Mouse (Mus musculus): ENCODE results near the gene Dab1.

The Dab1 gene

GRCm38 (mm10) chr4:103619321-103619945 is at the start of gene Dab1:
Gene Dab1 (plus strand): TSS chr4:103619359.
- DNase-seq = no peak

GRCm38 (mm10) chr4:103571721-103572352 is 47.3 kb upstream of the Dab1 start:
- no peak for DNase-seq

- DNase-seq = no peak
Observed at GRCm38 (mm10) chr4:103575556-103575955, 43.6 kb upstream of the Dab1 start.

- DNase-seq = no peak
Observed at GRCm38 (mm10) chr4:103576305-103576704, 42.9 kb upstream of the Dab1 start.

- no peak for DNase-seq
Observed at GRCm38 (mm10) chr4:103577111-103577815, 41.9 kb upstream of the Dab1 start.

GRCm38 (mm10) chr4:103577821-103578220 is 41.3 kb upstream of the Dab1 start:
- DNase-seq = no peak

- no peak for DNase-seq
Observed at GRCm38 (mm10) chr4:103580021-103580420, 39.1 kb upstream of the Dab1 start.

GRCm38 (mm10) chr4:103615011-103615410 is 4.1 kb upstream of the Dab1 start:
- DNase-seq = no peak

- no peak for DNase-seq
Observed at GRCm38 (mm10) chr4:103619946-103620371, 800 bp downstream of the Dab1 start.

GRCm38 (mm10) chr4:103620590-103621155 is 1.5 kb downstream of the Dab1 start:
- DNase-seq = no peak

- no peak for DNase-seq
Observed at GRCm38 (mm10) chr4:103621586-103621985, 2.4 kb downstream of the Dab1 start.

- no peak for DNase-seq
Observed at GRCm38 (mm10) chr4:103630177-103630576, 11.0 kb downstream of the Dab1 start.

GRCm38 (mm10) chr4:103636168-103636776 is 17.1 kb downstream of the Dab1 start:
- no peak for DNase-seq

GRCm38 (mm10) chr4:103648209-103648896 is 29.2 kb downstream of the Dab1 start:
- no peak for DNase-seq

- no peak for DNase-seq
Observed at GRCm38 (mm10) chr4:103655740-103656139, 36.6 kb downstream of the Dab1 start.

GRCm38 (mm10) chr4:103661386-103661785 is 42.2 kb downstream of the Dab1 start:
- no peak for DNase-seq

- DNase-seq = no peak
Observed at GRCm38 (mm10) chr4:103667438-103667837, 48.3 kb downstream of the Dab1 start.

- no peak for DNase-seq
Observed at GRCm38 (mm10) chr4:103677195-103677594, 58.0 kb downstream of the Dab1 start.

- DNase-seq = no peak
Observed at GRCm38 (mm10) chr4:103678501-103678900, 59.3 kb downstream of the Dab1 start.

GRCm38 (mm10) chr4:103685136-103685535 is 66.0 kb downstream of the Dab1 start:
- DNase-seq = peak; percentile 13

- DNase-seq = no peak
Observed at GRCm38 (mm10) chr4:103691717-103692116, 72.6 kb downstream of the Dab1 start.

- DNase-seq = no peak
Observed at GRCm38 (mm10) chr4:103699755-103700154, 80.6 kb downstream of the Dab1 start.

- no peak for DNase-seq
Observed at GRCm38 (mm10) chr4:103700392-103700791, 81.2 kb downstream of the Dab1 start.

Data from cerebellum, adult 11 months (tissue).